Mouse (Mus musculus) adrenal gland, postnatal 0 days (tissue): Measurements from ENCODE around the gene Tmem263. TPM values are rescaled to one million over a fixed set of nuclear protein-coding genes. Genes with fewer than 3 reads are reported as not detected.

Experiments used
- polyA plus RNA-seq: library from polyadenylated mRNA; unstranded; fragments of >200 nt; fragmentation: Nextera tagmentation; extraction: Ambion mirVana; gene quantifications from 2 replicates; pipeline ENCODE4 v1.2.1, GENCODE M21; 2015

The Tmem263 gene
- polyA plus RNA-seq = 30.5 and 32.1 TPM in 2 replicates

GRCm38 (mm10) chr10:85102247-85103084 is at the start of gene Tmem263, which contains the start of gene Fhl4:
TSS of gene Tmem263 (plus strand) at chr10:85102627.
TSS of gene Fhl4 (minus strand) at chr10:85102495.

GRCm38 (mm10) chr10:85127395-85128287 is 25.2 kb downstream of the Tmem263 start, which contains the start of gene Mterf2:
TSS of gene Mterf2 (minus strand) at chr10:85128027.

Other genes with a start within 250 kb of the Tmem263 start
- 11.3 and 12.2 TPM in 2 replicates for gene Ric8b, start 185.0 kb upstream of the Tmem263 start, polyA plus RNA-seq
- gene Fhl4, start 132 bp upstream of the Tmem263 start, polyA plus RNA-seq = 0.91 and 1.1 TPM in 2 replicates
- 24.8 and 31.6 TPM in 2 replicates for gene Mterf2, start 25.4 kb downstream of the Tmem263 start, polyA plus RNA-seq
- 10.7 and 12.2 TPM in 2 replicates for gene Cry1, start 82.4 kb downstream of the Tmem263 start, polyA plus RNA-seq